Mouse (Mus musculus) left cerebral cortex, postnatal 36 days (tissue): ENCODE data around the gene Camsap3. TPM values are rescaled to one million over a fixed set of nuclear protein-coding genes. Genes with fewer than 3 reads are reported as not detected.

Experiments used
- DNase-seq, 2 experiments: peaks; one replicate each; pipeline ENCODE4 v3.0.0; 2021 to 2022; ENCODE audit warnings: low spot score in 2 of 2, mixed read lengths in 1 of 2
- intact Hi-C: fragments of 180-260 bp; cut with DNase I; formaldehyde crosslinking; loops from one replicate; pipeline ENCODE4 v1.15.1; 2025
- total RNA-seq, 2 experiments: library from RNA; stranded (reverse); gene quantifications; 2 replicates each; pipeline ENCODE4 v1.2.3; 2021

Gene Camsap3
- total RNA-seq, 2 experiments from 2014 or later: 35.6 to 39.0 TPM

DNA sequence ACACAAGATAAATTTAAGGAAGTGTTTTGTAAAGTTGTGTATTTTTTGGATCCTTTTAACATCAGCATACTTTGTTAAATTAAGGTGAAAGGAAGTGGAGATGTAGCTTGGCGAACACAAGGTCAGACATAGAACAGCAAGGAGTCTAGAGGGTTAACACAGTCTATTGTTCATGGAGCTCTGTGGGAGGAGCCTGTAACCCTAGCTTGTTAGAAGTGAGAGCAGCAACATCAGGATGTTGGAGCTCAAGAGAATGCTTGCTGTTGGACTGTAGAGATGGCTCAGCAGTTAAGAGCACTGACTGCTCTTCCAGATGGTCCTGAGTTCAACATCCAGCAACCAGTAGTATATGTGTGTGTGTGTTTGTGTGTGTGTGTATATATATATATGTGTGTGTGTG lies 61.9 kb downstream of the Camsap3 start:
- DNase-seq: no peak
- intact Hi-C loops: no loop called here

DNA sequence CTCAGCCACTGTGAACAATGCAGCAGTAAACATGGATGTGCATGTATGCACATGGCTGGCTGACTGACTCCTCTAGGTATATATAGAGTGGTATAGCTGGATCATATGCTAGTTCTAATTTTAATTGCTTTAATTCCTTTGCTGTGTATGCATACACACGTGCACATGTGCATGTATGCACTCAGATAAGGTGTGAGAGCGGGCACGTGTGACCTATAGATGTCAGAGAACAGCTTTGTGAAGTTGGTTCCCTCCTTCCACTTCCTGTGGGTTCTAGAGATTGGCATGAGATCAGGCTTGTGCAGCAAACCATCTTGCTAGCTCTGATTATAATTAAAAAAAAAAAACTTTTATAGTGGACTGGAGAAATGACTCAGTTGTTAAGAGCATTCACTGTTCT lies 65.8 kb downstream of the Camsap3 start:
- intact Hi-C loops: no loop called here
- no peak for DNase-seq

DNA sequence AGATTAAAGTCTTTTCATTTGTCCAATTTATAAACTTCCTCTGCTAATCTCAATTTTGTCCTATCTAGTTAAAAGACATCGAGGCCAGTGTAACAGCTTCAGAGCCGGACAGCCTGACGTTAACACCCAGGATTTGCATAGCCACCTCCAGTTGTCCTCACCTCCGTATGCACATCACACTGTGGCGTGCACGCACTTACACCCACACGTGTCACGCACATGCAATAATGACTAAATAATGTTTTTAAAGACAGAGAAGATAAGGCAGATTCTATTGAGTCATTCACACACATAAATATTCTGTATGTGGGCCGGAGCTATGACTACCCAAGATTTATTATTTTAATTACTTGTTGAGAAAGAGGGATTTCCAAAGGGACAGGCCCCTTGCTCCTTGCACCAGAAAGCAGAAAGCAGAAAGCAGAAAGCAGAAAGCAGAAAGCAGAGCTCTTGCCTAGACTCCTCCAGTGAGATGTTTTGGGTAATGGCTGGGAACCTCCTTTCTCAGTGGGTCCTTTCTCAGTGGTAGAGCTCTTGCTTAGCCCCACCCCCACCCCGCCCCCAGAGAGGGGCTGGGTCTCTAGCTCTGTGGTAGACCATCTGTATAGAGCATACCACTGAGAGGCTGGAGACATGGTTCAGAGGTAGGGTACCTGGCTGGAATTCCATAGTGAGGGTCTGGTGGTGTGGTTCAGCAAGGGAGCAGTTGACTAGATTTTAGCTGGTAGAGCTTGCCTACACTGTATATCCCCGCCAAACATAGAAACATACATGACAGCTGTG lies 67.8 kb downstream of the Camsap3 start:
- intact Hi-C loops: no loop called here
- DNase-seq: no peak

- intact Hi-C loops: no loop called here
- no peak for DNase-seq
These were observed 68.4 kb downstream of the Camsap3 start, which contains the start of gene Retn for GRCm38 (mm10) chr8:3655526-3655925. Gene Retn (plus strand): TSS chr8:3655770.

DNA sequence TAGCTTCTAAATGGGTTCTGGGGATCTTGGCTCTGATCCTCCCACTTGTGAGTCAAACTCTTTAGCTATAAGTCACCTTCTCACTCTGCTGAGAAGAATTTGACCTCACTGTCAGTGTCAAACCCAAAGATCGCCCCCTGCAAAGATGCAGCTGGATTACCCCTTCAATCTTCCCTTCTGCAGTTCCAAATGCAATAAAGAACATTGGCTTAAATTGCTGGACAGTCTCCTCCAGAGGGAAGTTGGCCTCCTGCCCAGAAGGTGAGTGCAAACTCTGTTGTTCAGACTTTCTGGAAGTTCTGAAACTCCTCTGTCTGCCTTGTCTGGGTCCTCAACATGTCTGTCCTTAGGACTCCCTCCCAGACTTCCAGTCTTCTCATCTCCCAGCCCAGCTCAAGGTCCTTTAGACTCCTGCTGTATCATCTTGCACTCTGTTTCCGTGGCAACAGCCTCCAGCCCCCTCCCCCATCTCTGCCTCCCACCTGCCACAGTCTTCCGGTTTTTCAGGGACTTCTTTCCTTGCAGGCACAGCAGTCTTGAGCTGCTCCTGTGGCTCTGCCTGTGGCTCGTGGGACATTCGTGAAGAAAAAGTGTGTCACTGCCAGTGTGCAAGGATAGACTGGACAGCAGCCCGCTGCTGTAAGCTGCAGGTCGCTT lies 69.8 kb downstream of the Camsap3 start:
- intact Hi-C loops: no loop called here
- DNase-seq: peak in 1 of 2 experiments; percentile 9

Other genes starting within 250 kb of the Camsap3 start
- gene A430078G23Rik, start 233.9 kb upstream of the Camsap3 start, total RNA-seq: not detected
- gene Arhgef18, start 194.3 kb upstream of the Camsap3 start, total RNA-seq: 10 to 100 TPM; 45.1 to 51.1 TPM
- gene Pex11g, start 119.6 kb upstream of the Camsap3 start, total RNA-seq: 1 to 10 TPM in 1 of 2 experiments, under 1 TPM in 1; 0.54 to 1.3 TPM
- under 1 TPM in 1 of 2 experiments, not detected in 1; 0.61 TPM for gene Tex45, start 116.4 kb upstream of the Camsap3 start, total RNA-seq
- 10 to 100 TPM; 28.7 to 30.8 TPM for gene Zfp358, start 94.2 kb upstream of the Camsap3 start, total RNA-seq
- gene Mcoln1, start 86.8 kb upstream of the Camsap3 start, total RNA-seq: 10 to 100 TPM; 78.8 to 98.1 TPM
- gene Pnpla6, start 71.9 kb upstream of the Camsap3 start, total RNA-seq: 10 to 100 TPM; 55.9 to 79.2 TPM
- not detected for gene C330021F23Rik, start 19.3 kb upstream of the Camsap3 start, total RNA-seq
- gene Xab2, start 34.0 kb downstream of the Camsap3 start, total RNA-seq: 10 to 100 TPM; 36.6 to 36.9 TPM
- 10 to 100 TPM; 75.6 to 85.4 TPM for gene Pet100, start 34.3 kb downstream of the Camsap3 start, total RNA-seq
- gene Pcp2, start 38.3 kb downstream of the Camsap3 start, total RNA-seq: not detected
- gene Stxbp2, start 43.7 kb downstream of the Camsap3 start, total RNA-seq: 10 to 100 TPM; 44.0 to 61.7 TPM
- 1 to 10 TPM in 1 of 2 experiments, under 1 TPM in 1; 0.49 to 1.4 TPM for gene Retn, start 68.5 kb downstream of the Camsap3 start, total RNA-seq
- under 1 TPM in 1 of 2 experiments, not detected in 1; 0.61 TPM for gene Mcemp1, start 78.5 kb downstream of the Camsap3 start, total RNA-seq
- gene Fcor, start 85.1 kb downstream of the Camsap3 start, total RNA-seq: 10 to 100 TPM; 11.3 to 12.0 TPM
- 10 to 100 TPM; 25.5 to 26.8 TPM for gene Trappc5, start 89.0 kb downstream of the Camsap3 start, total RNA-seq
- not detected for gene Fcer2a, start 106.9 kb downstream of the Camsap3 start, total RNA-seq
- gene Clec4g, start 133.4 kb downstream of the Camsap3 start, total RNA-seq: not detected
- gene Cd209a, start 161.7 kb downstream of the Camsap3 start, total RNA-seq: under 1 TPM in 1 of 2 experiments, not detected in 1; 0.27 TPM